Mouse (Mus musculus) kidney, embryonic 14.5 days (tissue): ENCODE measurements at regions not wholly inside any gene's neighbourhood (a gene's known extent, or its start where the extent isn't known, plus 50 kb on each side); places are given as distances from the start of the nearest gene placed in this dataset.

Experiments used
- ATAC-seq: fragments of 200-750 bp; cut with Nextera tagmentation; 2 replicates; pipeline ENCODE4 v1.8.0; 2017; ENCODE audit warnings: moderate number of reproducible peaks, mild to moderate bottlenecking, moderate TSS enrichment, moderate library complexity; ENCODE audit not compliant: low FRiP score, low TSS enrichment
- H3K27ac ChIP-seq: fragments of 300-500 bp; sonication (generic); 2 replicates; pipeline ENCODE4 v1.5.1; 2014; ENCODE audit warnings: low read depth, mild to moderate bottlenecking, low read length, moderate library complexity, mixed read lengths
- H3K27me3 ChIP-seq: fragments of 300-500 bp; sonication (generic); 2 replicates; pipeline ENCODE4 v1.6.1; 2014; ENCODE audit warnings: mild to moderate bottlenecking, low read length; ENCODE audit not compliant: control insufficient read depth, insufficient read depth
- H3K36me3 ChIP-seq: fragments of 300-500 bp; sonication (generic); 2 replicates; pipeline ENCODE4 v1.6.1; 2014; ENCODE audit warnings: low read length, mixed read lengths; ENCODE audit not compliant: control insufficient read depth, insufficient read depth
- H3K4me1 ChIP-seq: fragments of 300-500 bp; sonication (generic); 2 replicates; pipeline ENCODE4 v1.6.1; 2014; ENCODE audit warnings: low read length, mixed read lengths; ENCODE audit not compliant: control insufficient read depth, insufficient read depth
- H3K4me2 ChIP-seq: fragments of 300-500 bp; sonication (generic); replicated peaks from 2 replicates; pipeline ENCODE4 v1.6.1; 2014; ENCODE audit warnings: low read depth, mild to moderate bottlenecking, low read length
- H3K4me3 ChIP-seq: fragments of 300-500 bp; sonication (generic); 2 replicates; pipeline ENCODE4 v1.5.1; 2014; ENCODE audit warnings: mild to moderate bottlenecking, low read length
- H3K9ac ChIP-seq: fragments of 300-500 bp; sonication (generic); 2 replicates; pipeline ENCODE4 v1.6.1; 2014; ENCODE audit warnings: low read depth, mild to moderate bottlenecking, low read length, moderate library complexity
- H3K9me3 ChIP-seq: fragments of 300-500 bp; sonication (generic); 2 replicates; pipeline ENCODE4 v1.6.1; 2016; ENCODE audit warnings: low read length; ENCODE audit not compliant: control insufficient read depth
- WGBS: fragments of 180-500 bp; shearing (Covaris S2); extraction: QIAGEN DNeasy Blood & Tissue Kit; methylation state at CpG from one replicate; pipeline ENCODE4 v1.1.7; 2014; 5-methylcytosine and 5-hydroxymethylcytosine counted together

GRCm38 (mm10) chr4:124510816-124511215 is 99.8 kb downstream of the 3100002H09Rik start:
- Histone ChIP-seq H3K9ac (no peak overlapping the region), H3K4me1 (no peaks in the 10 kb centered on the region), H3K36me3 (no peaks in the 10 kb centered on the region), H3K27me3 (peaks cover 20% of the 10 kb centered on the region), H3K27ac (no peak overlapping the region), H3K9me3 (no peaks in the 10 kb centered on the region), H3K4me3 (no peak overlapping the region), H3K4me2 (no peak overlapping the region)
- ATAC-seq: no peak
- 89% methylated on average over 3 of the region's 3 CpGs for whole genome bisulfite sequencing

- Histone ChIP-seq H3K4me3 (no peak overlapping the region), H3K27ac (no peak overlapping the region), H3K9me3 (no peaks in the 10 kb centered on the region), H3K9ac (no peak overlapping the region), H3K4me1 (no peaks in the 10 kb centered on the region), H3K4me2 (no peak overlapping the region), H3K36me3 (no peaks in the 10 kb centered on the region), H3K27me3 (peaks cover 20% of the 10 kb centered on the region)
- 76% methylated on average over 5 of the region's 5 CpGs for WGBS
- ATAC-seq: no peak
Measured at GRCm38 (mm10) chr4:124509695-124510094, 100.9 kb downstream of the 3100002H09Rik start.

- Histone ChIP-seq H3K4me3 (no peak overlapping the region), H3K9ac (no peak overlapping the region), H3K27me3 (peaks cover 12% of the 10 kb centered on the region), H3K4me2 (no peak overlapping the region), H3K36me3 (no peaks in the 10 kb centered on the region), H3K27ac (no peak overlapping the region), H3K9me3 (no peaks in the 10 kb centered on the region), H3K4me1 (no peaks in the 10 kb centered on the region)
- 30% methylated on average over 10 of the region's 10 CpGs for WGBS
- ATAC-seq: no peak; the same call in 1 of the 2 replicates
Measured at GRCm38 (mm10) chr4:124506083-124506647, 104.4 kb downstream of the 3100002H09Rik start.

- whole genome bisulfite sequencing: 81% methylated on average over 5 of the region's 5 CpGs
Measured at GRCm38 (mm10) chr4:124501785-124502184, 108.8 kb downstream of the 3100002H09Rik start.

GRCm38 (mm10) chr4:124498043-124498442 is 112.6 kb downstream of the 3100002H09Rik start:
- H3K27me3 ChIP-seq: 0 out of 2 replicates have a peak, but pooled peaks cover 1% of the 10 kb centered on the region

More at GRCm38 (mm10) chr4:124501785-124502184, 108.8 kb downstream of the 3100002H09Rik start:
- H3K36me3 ChIP-seq: no peaks in the 10 kb centered on the region
- ATAC-seq: no peak
- H3K9me3 ChIP-seq: no peaks in the 10 kb centered on the region
- no peak overlapping the region for H3K4me2 ChIP-seq
- no peak overlapping the region for H3K9ac ChIP-seq
- no peaks in the 10 kb centered on the region for H3K4me1 ChIP-seq
- no peak overlapping the region for H3K27ac ChIP-seq
- H3K27me3 ChIP-seq: no peaks in the 10 kb centered on the region
- H3K4me3 ChIP-seq: no peak overlapping the region

GRCm38 (mm10) chr4:124485941-124486581 is 124.5 kb downstream of the 3100002H09Rik start:
- Histone ChIP-seq H3K27me3 (peaks cover 41% of the 10 kb centered on the region), H3K36me3 (no peaks in the 10 kb centered on the region), H3K4me1 (peaks cover 6% of the 10 kb centered on the region; the same call in 1 of the 2 replicates), H3K9me3 (peaks cover 19% of the 10 kb centered on the region; the same call in 1 of the 2 replicates), H3K4me3 (no peak overlapping the region), H3K9ac (no peak overlapping the region), H3K4me2 (no peak overlapping the region), H3K27ac (no peak overlapping the region)
- WGBS: 14% methylated on average over 12 of the region's 12 CpGs
- ATAC-seq: no peak

More at GRCm38 (mm10) chr4:124498043-124498442, 112.6 kb downstream of the 3100002H09Rik start:
- Histone ChIP-seq H3K36me3 (no peaks in the 10 kb centered on the region), H3K4me1 (no peaks in the 10 kb centered on the region), H3K4me2 (no peak overlapping the region), H3K9ac (no peak overlapping the region), H3K4me3 (no peak overlapping the region), H3K27ac (no peak overlapping the region), H3K9me3 (no peaks in the 10 kb centered on the region)
- ATAC-seq: no peak
- 60% methylated on average over 16 of the region's 16 CpGs for WGBS

- H3K9ac ChIP-seq: no peak overlapping the region
- no peak overlapping the region for H3K4me3 ChIP-seq
- no peak overlapping the region for H3K4me2 ChIP-seq
- no peak overlapping the region for H3K27ac ChIP-seq
- peak; percentile 6 for ATAC-seq
- peaks cover 6% of the 10 kb centered on the region; the same call in 1 of the 2 replicates for H3K4me1 ChIP-seq
- peaks cover 16% of the 10 kb centered on the region; the same call in 1 of the 2 replicates for H3K9me3 ChIP-seq
- peaks cover 51% of the 10 kb centered on the region for H3K27me3 ChIP-seq
- WGBS: 38% methylated on average over 19 of the region's 19 CpGs
- no peaks in the 10 kb centered on the region for H3K36me3 ChIP-seq
Measured at GRCm38 (mm10) chr4:124484613-124485586, 125.7 kb downstream of the 3100002H09Rik start.

GRCm38 (mm10) chr4:124477870-124478301 is 132.7 kb downstream of the 3100002H09Rik start:
- 1% methylated on average over 20 of the region's 22 CpGs for WGBS
- H3K4me2 ChIP-seq: peak overlapping the region; percentile 37
- H3K36me3 ChIP-seq: no peaks in the 10 kb centered on the region
- H3K9me3 ChIP-seq: no peaks in the 10 kb centered on the region
- peaks cover 78% of the 10 kb centered on the region for H3K27me3 ChIP-seq
- ATAC-seq: peak; percentile 77
- H3K9ac ChIP-seq: no peak overlapping the region
- H3K27ac ChIP-seq: no peak overlapping the region
- peak overlapping the region; percentile 23 for H3K4me3 ChIP-seq
- peaks cover 13% of the 10 kb centered on the region; the same call in 1 of the 2 replicates for H3K4me1 ChIP-seq
